Mouse (Mus musculus): Measurements from ENCODE around the gene Wsb2. TPM values are rescaled to one million over a fixed set of nuclear protein-coding genes. Genes with fewer than 3 reads are reported as not detected.

Wsb2 gene
- polyA plus RNA-seq, 1 experiment from 2014 or later = 41.7 TPM

- Histone ChIP-seq H3K27ac (no peak overlapping the region), H3K4me1 (peaks cover 2% of the 10 kb centered on the region; the same call in 1 of the 2 replicates), H3K9me3 (replicated peaks) (no peaks in the 10 kb centered on the region), H3K27me3 (ENCODE audit: low read depth, poor library complexity, severe bottlenecking) (peaks cover 42% of the 10 kb centered on the region), H3K36me3 (no peaks in the 10 kb centered on the region), H3K4me3 (no peak overlapping the region)
- 70% methylated on average over 4 of the region's 4 CpGs for WGBS
- DNase-seq (ENCODE audit: low spot score) = no peak
These were observed 51.1 kb downstream of the Wsb2 start for GRCm38 (mm10) chr5:117408216-117408615.

DNA sequence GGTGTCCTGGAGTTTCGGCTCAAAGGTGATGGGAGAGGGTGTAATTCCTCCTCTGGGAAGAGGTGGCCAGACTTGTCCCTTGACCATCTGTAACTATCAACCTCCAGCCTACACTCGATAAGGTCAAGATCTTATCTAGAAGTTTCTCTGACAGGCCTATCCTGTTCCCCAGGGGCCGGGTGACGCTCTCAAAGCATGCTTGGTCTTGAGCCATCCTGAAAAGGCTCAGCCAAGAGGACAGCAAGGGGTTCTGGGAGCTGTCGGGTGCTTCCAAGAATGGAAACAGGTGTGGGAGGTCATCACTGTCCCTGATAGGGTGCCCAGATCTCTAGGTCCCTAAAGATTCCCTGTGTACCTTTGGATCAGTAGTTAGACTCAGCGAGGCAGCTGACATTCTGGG is 52.3 kb downstream of the Wsb2 start:
- H3K9me3 ChIP-seq (replicated peaks) = no peaks in the 10 kb centered on the region
- no peaks in the 10 kb centered on the region for H3K36me3 ChIP-seq
- H3K4me3 ChIP-seq = no peak overlapping the region
- 76% methylated on average over 6 of the region's 6 CpGs for WGBS
- no peak overlapping the region for H3K27ac ChIP-seq
- H3K27me3 ChIP-seq (ENCODE audit: low read depth, poor library complexity, severe bottlenecking) = peaks cover 53% of the 10 kb centered on the region
- DNase-seq (ENCODE audit: low spot score) = no peak
- peaks cover 13% of the 10 kb centered on the region for H3K4me1 ChIP-seq

GRCm38 (mm10) chr5:117413507-117414501 is 56.7 kb downstream of the Wsb2 start, which contains the start of gene Ksr2:
Ksr2 (plus strand) TSS chr5:117414000.
- H3K36me3 ChIP-seq = no peaks in the 10 kb centered on the region
- peaks cover 86% of the 10 kb centered on the region for H3K27me3 ChIP-seq (ENCODE audit: low read depth, poor library complexity, severe bottlenecking)
- under 1% methylated on average over 88 of the region's 89 CpGs for WGBS
- no peaks in the 10 kb centered on the region for H3K9me3 ChIP-seq (replicated peaks)
- H3K4me3 ChIP-seq = peak within 1 kb of the TSS; percentile 70
- H3K4me1 ChIP-seq = peaks cover 20% of the 10 kb centered on the region
- no peak within 1 kb of the TSS for H3K27ac ChIP-seq
- peak; percentile 71 for DNase-seq (ENCODE audit: low spot score)

GRCm38 (mm10) chr5:117414611-117415010 is 57.5 kb downstream of the Wsb2 start:
- WGBS = 1% methylated on average over 10 of the region's 10 CpGs
- H3K27ac ChIP-seq = no peak overlapping the region
- peaks cover 20% of the 10 kb centered on the region for H3K4me1 ChIP-seq
- H3K9me3 ChIP-seq (replicated peaks) = no peaks in the 10 kb centered on the region
- no peaks in the 10 kb centered on the region for H3K36me3 ChIP-seq
- H3K27me3 ChIP-seq (ENCODE audit: low read depth, poor library complexity, severe bottlenecking) = peaks cover 80% of the 10 kb centered on the region
- peak overlapping the region; percentile 70 for H3K4me3 ChIP-seq
- DNase-seq (ENCODE audit: low spot score) = no peak

DNA sequence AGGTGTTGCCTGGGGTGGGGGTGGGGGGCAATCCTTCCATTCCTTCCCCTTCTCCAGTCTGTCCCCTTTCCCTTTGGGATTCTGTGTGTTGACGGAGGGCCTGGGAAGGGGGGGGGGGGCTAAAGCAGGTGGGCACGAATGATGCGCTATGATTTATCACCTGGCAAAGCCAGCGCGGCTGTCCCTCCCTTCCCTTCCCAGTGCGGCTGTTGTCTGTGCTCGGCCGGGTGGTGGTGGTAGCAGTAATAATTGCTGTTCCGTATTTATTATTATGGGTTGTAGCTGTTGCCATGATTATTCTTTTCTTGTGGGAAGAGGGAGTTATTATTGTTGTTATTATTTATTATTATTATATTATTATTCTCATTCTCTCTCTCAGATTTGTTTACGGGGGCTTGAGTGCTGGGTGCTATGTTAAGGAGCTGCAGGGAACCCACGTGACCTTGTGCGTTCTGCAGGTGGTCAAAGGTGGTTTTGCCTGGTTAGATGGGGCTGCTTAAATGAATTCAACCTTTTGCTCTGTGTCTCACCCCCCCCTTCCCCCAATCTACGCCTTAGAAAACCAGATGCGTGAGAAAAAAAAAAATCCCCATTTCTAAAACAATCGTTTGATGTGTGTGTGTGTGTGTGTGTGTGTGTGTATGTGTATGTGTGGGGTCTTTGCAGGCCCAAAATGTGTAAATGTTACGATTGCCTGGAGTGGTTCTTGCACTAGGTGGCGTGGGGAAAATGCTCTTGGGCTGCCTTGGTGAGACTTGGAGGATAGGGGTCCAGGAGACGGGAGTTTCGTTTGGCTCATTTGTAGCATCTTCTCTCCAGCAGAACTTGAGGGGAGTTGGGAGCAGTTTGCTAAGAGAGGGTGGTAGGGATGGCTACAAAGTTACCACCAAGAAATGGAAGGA is 58.2 kb downstream of the Wsb2 start:
- no peak for DNase-seq (ENCODE audit: low spot score)
- 23% methylated on average over 19 of the region's 19 CpGs for WGBS
- Histone ChIP-seq H3K27ac (no peak overlapping the region), H3K36me3 (no peaks in the 10 kb centered on the region), H3K4me3 (no peak overlapping the region), H3K27me3 (ENCODE audit: low read depth, poor library complexity, severe bottlenecking) (peaks cover 74% of the 10 kb centered on the region), H3K9me3 (replicated peaks) (no peaks in the 10 kb centered on the region), H3K4me1 (peaks cover 20% of the 10 kb centered on the region)

DNA sequence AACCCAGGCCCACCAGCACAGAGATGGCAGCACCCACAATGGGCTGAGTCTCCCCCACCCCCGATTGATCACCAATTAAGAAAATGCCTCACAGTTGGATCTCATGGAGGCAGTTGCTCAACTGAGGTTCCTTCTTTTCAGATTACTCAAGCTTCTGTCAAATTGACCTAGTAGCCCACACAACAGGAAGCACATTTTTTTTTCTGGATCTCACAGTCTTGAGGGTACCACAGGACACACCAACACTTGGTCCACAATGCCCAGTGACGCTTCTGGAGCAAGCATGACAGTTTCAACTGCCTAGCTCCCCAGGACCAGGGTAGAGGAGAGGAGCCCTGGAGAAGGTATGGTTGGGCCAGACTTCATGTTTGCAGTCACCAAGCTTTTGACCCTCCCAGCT is 60.3 kb downstream of the Wsb2 start:
- H3K36me3 ChIP-seq = no peaks in the 10 kb centered on the region
- peaks cover 20% of the 10 kb centered on the region for H3K4me1 ChIP-seq
- DNase-seq (ENCODE audit: low spot score) = no peak
- H3K4me3 ChIP-seq = no peak overlapping the region
- no peak overlapping the region for H3K27ac ChIP-seq
- H3K27me3 ChIP-seq (ENCODE audit: low read depth, poor library complexity, severe bottlenecking) = peaks cover 52% of the 10 kb centered on the region
- WGBS = 84% methylated on average over 2 of the region's 2 CpGs
- no peaks in the 10 kb centered on the region for H3K9me3 ChIP-seq (replicated peaks)

Other genes with a start within 250 kb of the Wsb2 start
- gene Suds3, start 241.2 kb upstream of the Wsb2 start, polyA plus RNA-seq (2016; fragmentation: Nextera tagmentation; extraction: Ambion mirVana) = 76.9 and 80.9 TPM in 2 replicates
- gene Taok3, start 237.2 kb upstream of the Wsb2 start, polyA plus RNA-seq (2016; fragmentation: Nextera tagmentation; extraction: Ambion mirVana) = 5.5 and 6.2 TPM in 2 replicates
- gene Pebp1, start 69.7 kb upstream of the Wsb2 start, polyA plus RNA-seq (2016; fragmentation: Nextera tagmentation; extraction: Ambion mirVana) = 922 and 1,037 TPM in 2 replicates
- gene Vsig10, start 38.2 kb upstream of the Wsb2 start, polyA plus RNA-seq (2016; fragmentation: Nextera tagmentation; extraction: Ambion mirVana) = 3.1 and 4.4 TPM in 2 replicates
- gene Rfc5, start 31.7 kb downstream of the Wsb2 start, polyA plus RNA-seq (2016; fragmentation: Nextera tagmentation; extraction: Ambion mirVana) = 159 and 167 TPM in 2 replicates
- 0.01 TPM in 1 of 2 replicates, not detected in the other for gene Ksr2, start 56.7 kb downstream of the Wsb2 start, polyA plus RNA-seq (2016; fragmentation: Nextera tagmentation; extraction: Ambion mirVana)